Mouse (Mus musculus): ENCODE data around the gene Adck1. TPM values are rescaled to one million over a fixed set of nuclear protein-coding genes. Genes with fewer than 3 reads are reported as not detected.
A peak's percentile ranks its signal among the peaks of the same experiment; 100 is the strongest.
"Not testable (repeated sequence)": the region's sequence is repeated elsewhere in the genome, so short reads cannot be mapped to it uniquely, and the experiment has no call there.

Adck1 gene
- 11.1 and 11.2 TPM in 2 replicates for polyA plus RNA-seq (2014; fragmentation: Nextera tagmentation; extraction: Ambion mirVana)

DNA sequence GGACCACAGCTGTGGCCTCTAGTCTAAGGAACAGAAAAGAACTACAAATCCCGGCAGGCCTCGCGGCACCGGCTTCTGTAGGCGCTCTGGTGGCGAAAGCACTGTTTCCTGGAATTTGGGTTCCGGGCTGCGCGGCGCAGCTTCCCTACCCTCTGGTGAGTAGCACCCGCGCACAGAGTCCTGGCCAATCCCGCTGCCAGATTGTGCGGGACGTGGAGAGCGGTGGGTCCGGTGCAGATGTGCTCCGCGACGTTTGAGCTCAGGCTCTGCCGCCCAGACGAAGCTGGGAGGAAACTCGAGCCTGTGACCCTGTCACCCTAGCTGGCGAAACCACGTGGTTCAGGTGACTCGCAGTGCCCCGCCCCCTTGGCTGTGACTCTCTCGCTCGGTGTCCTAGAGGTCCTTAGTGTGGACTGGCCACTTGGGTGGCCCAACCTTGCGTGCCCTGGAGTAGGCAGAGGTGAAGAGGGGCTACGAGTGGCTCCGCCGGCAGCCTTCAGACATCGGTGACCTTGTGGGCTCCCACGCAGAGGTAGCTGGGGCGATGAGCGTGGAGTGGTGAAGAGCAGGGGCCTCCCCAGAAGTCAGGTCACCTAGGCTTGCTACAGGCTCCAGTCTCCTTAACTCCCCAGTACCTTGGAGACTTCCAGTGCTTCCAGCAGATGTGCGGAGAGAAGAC lies at the start of gene Adck1:
Gene Adck1, plus strand, starts transcription at position 114 of the 679 bp plus-strand sequence.
- Histone ChIP-seq H3K9ac (ENCODE audit: low read depth, low read length) (peak within 1 kb of the TSS; percentile 72), H3K4me2 (replicated peaks; ENCODE audit: low read depth, low read length) (peak within 1 kb of the TSS; percentile 61), H3K27me3 (ENCODE audit: control insufficient read depth, insufficient read depth, low read length) (no peaks in the 10 kb centered on the region), H3K9me3 (ENCODE audit: control insufficient read depth, low read length) (no peaks in the 10 kb centered on the region), H3K27ac (ENCODE audit: low read depth, low read length) (peak within 1 kb of the TSS; percentile 54; the same call in 1 of the 2 replicates), H3K4me3 (ENCODE audit: low read depth, low read length) (peak within 1 kb of the TSS; percentile 68), H3K36me3 (ENCODE audit: control insufficient read depth, insufficient read depth, low read length) (no peaks in the 10 kb centered on the region), H3K4me1 (replicated peaks; ENCODE audit: control insufficient read depth, insufficient read depth, low read length) (no peaks in the 10 kb centered on the region)
- WGBS: under 1% methylated on average over 38 of the region's 38 CpGs
- DNase-seq (ENCODE audit: low spot score) (peak; percentile 94), ATAC-seq (ENCODE audit: low FRiP score) (peak; percentile 98)

DNA sequence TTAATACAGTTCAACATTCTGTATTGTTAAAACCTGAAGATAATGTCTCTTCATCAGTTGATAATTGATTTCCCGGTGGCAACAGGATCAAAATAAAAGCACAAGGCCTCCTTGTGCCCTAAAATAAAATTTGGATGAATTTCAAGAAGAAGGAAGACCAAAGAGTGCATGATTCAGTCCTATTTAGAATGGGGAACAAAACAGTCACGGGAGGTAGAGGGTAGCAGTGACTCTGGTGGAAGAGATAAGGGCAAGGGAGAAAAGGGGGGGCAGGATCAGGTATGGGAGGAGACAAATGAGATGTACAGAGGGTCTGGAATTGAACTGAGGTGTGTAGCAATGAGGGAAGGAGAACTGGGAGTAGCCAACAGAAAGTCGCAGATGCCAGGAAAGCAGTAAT lies 45.8 kb upstream of the Adck1 start:
- no peaks in the 10 kb centered on the region for H3K36me3 ChIP-seq (ENCODE audit: control insufficient read depth, insufficient read depth, low read length)
- H3K4me1 ChIP-seq (replicated peaks; ENCODE audit: control insufficient read depth, insufficient read depth, low read length): no peaks in the 10 kb centered on the region
- no peaks in the 10 kb centered on the region for H3K9me3 ChIP-seq (ENCODE audit: control insufficient read depth, low read length)
- no peak overlapping the region for H3K4me2 ChIP-seq (replicated peaks; ENCODE audit: low read depth, low read length)
- H3K27me3 ChIP-seq (ENCODE audit: control insufficient read depth, insufficient read depth, low read length): no peaks in the 10 kb centered on the region
- no peak for ATAC-seq (ENCODE audit: low FRiP score)
- WGBS: 87% methylated on average over 3 of the region's 3 CpGs
- DNase-seq (ENCODE audit: low spot score): no peak
- H3K9ac ChIP-seq (ENCODE audit: low read depth, low read length): no peak overlapping the region
- no peak overlapping the region for H3K4me3 ChIP-seq (ENCODE audit: low read depth, low read length)
- H3K27ac ChIP-seq (ENCODE audit: low read depth, low read length): no peak overlapping the region

DNA sequence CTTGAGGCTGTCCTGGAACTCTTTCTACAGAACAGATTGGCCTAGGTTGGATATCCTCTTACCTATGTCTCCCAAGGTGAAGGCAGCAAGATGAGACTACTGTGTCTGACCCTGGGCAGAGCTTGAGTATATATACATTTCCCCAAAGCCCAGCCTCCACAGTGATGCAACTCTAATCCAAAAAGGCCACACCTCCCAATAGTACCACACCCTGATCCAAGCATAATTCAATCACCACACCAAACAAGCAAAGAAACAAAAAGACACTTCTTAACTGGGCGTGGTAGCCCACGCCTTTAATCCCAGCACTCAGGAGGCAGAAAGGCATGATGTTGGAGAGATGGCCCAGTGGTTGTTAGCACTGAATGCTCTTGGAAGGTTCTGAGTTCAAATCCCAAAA lies 36.4 kb upstream of the Adck1 start, which contains the start of gene Gm5039:
Gene Gm5039, minus strand, starts transcription at position 101 of the 400 bp plus-strand sequence.
- not testable (repeated sequence) for H3K9ac ChIP-seq (ENCODE audit: low read depth, low read length); H3K4me1 ChIP-seq (replicated peaks; ENCODE audit: control insufficient read depth, insufficient read depth, low read length); H3K27ac ChIP-seq (ENCODE audit: low read depth, low read length); H3K36me3 ChIP-seq (ENCODE audit: control insufficient read depth, insufficient read depth, low read length); H3K9me3 ChIP-seq (ENCODE audit: control insufficient read depth, low read length); ATAC-seq (ENCODE audit: low FRiP score); DNase-seq (ENCODE audit: low spot score); H3K4me3 ChIP-seq (ENCODE audit: low read depth, low read length); H3K27me3 ChIP-seq (ENCODE audit: control insufficient read depth, insufficient read depth, low read length); H3K4me2 ChIP-seq (replicated peaks; ENCODE audit: low read depth, low read length)
- WGBS: 94% methylated on average over 2 of the region's 2 CpGs

DNA sequence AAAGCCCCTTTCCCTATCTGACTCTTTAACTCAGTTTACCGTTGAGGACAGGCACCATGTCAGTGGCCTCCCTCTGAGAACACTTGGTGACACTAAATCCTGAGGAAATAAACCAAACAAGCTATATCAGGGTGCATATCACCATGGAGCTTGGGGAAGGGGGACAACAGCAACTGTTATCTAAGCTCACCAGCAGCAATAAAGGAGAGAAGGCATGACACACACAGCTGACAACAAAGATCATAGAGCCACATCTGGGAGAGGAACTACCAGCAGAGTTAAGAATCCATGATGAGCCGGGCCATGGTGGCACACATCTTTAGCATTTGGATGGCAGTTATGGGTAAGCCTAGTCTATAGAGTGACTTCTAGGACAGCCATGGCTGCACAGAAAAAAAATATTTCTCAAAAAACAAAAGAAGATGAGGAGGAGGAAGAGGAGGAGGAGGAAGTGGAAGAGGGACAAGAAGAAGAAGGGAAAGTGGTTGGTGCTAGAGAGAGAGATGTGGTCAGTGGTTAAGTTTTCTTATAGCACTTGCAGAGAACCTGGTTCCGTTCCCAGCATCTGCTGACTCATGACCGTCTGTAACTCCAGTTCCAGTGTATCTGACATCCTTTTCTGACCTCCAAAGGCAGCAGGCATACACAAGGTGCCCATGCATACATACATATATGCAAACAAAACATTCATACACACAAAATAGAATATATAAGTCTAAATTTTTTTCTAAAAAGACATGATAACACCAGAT lies 23.5 kb upstream of the Adck1 start:
- H3K36me3 ChIP-seq (ENCODE audit: control insufficient read depth, insufficient read depth, low read length); H3K9ac ChIP-seq (ENCODE audit: low read depth, low read length); H3K4me2 ChIP-seq (replicated peaks; ENCODE audit: low read depth, low read length); H3K4me3 ChIP-seq (ENCODE audit: low read depth, low read length); DNase-seq (ENCODE audit: low spot score); H3K27ac ChIP-seq (ENCODE audit: low read depth, low read length); ATAC-seq (ENCODE audit: low FRiP score); H3K9me3 ChIP-seq (ENCODE audit: control insufficient read depth, low read length); H3K4me1 ChIP-seq (replicated peaks; ENCODE audit: control insufficient read depth, insufficient read depth, low read length); H3K27me3 ChIP-seq (ENCODE audit: control insufficient read depth, insufficient read depth, low read length): not testable (repeated sequence)
- 82% methylated on average over 4 of the region's 4 CpGs for WGBS

DNA sequence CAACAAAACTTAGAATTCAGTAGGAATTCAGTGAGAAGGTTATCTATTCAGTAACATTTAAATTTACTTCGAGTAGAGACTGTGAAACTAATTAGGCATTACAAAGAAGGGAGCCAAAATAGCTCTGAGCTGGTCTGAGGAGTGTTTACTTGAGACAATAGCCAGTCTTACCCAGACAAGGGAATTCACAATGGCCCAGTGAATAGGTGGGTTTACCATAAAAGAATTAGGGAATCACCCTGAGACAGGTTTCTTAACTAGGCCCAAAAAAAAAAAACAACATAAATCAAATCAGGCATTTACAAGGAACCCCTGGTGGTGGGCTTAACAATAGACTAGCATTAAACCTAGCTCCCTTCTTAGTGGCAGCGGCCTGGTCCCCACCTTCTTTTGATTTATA lies 19.1 kb upstream of the Adck1 start:
- H3K4me2 ChIP-seq (replicated peaks; ENCODE audit: low read depth, low read length); DNase-seq (ENCODE audit: low spot score): not testable (repeated sequence)
- WGBS: 44% methylated on average over 2 of the region's 2 CpGs

DNA sequence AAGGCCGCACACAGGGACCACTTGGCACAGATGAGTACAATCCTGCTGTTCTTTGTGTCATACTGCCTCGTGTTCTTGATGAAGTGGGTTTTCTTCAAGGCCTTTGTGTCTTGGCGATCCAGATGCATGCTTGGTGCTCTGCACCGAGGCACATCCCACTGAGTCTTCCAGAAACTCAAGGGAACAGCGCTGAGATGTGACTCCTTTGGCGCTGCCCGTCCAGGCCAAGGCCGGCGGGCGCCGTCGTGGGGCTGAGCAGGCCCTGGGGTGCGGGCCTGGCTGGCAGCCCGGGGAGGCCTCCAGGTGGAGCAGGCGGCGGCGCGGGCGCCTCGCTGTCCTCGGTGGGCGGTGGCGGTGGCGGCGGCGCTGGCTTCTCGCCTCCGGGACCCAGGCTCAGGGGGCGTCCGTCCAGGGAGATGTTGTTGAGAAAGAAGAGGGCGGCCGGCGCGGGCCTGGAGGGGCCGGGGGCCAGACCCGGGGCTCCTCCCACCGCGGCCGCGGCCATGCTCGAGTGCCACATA lies 6.1 kb upstream of the Adck1 start:
- peak overlapping the region; percentile 17 for H3K4me3 ChIP-seq (ENCODE audit: low read depth, low read length)
- no peaks in the 10 kb centered on the region for H3K27me3 ChIP-seq (ENCODE audit: control insufficient read depth, insufficient read depth, low read length)
- whole genome bisulfite sequencing: 32% methylated on average over 33 of the region's 41 CpGs
- H3K9ac ChIP-seq (ENCODE audit: low read depth, low read length): peak overlapping the region; percentile 38; the same call in 1 of the 2 replicates
- peak overlapping the region; percentile 39 for H3K4me2 ChIP-seq (replicated peaks; ENCODE audit: low read depth, low read length)
- no peaks in the 10 kb centered on the region for H3K9me3 ChIP-seq (ENCODE audit: control insufficient read depth, low read length)
- DNase-seq (ENCODE audit: low spot score) (peak; percentile 20), ATAC-seq (ENCODE audit: low FRiP score) (peak; percentile 67)
- no peaks in the 10 kb centered on the region for H3K36me3 ChIP-seq (ENCODE audit: control insufficient read depth, insufficient read depth, low read length)
- H3K4me1 ChIP-seq (replicated peaks; ENCODE audit: control insufficient read depth, insufficient read depth, low read length): no peaks in the 10 kb centered on the region
- H3K27ac ChIP-seq (ENCODE audit: low read depth, low read length): no peak overlapping the region

More for the DNA sequence above, 19.1 kb upstream of the Adck1 start:
- H3K4me3 ChIP-seq (ENCODE audit: low read depth, low read length); H3K27me3 ChIP-seq (ENCODE audit: control insufficient read depth, insufficient read depth, low read length); H3K9ac ChIP-seq (ENCODE audit: low read depth, low read length); ATAC-seq (ENCODE audit: low FRiP score); H3K27ac ChIP-seq (ENCODE audit: low read depth, low read length); H3K36me3 ChIP-seq (ENCODE audit: control insufficient read depth, insufficient read depth, low read length); H3K9me3 ChIP-seq (ENCODE audit: control insufficient read depth, low read length); H3K4me1 ChIP-seq (replicated peaks; ENCODE audit: control insufficient read depth, insufficient read depth, low read length): not testable (repeated sequence)

DNA sequence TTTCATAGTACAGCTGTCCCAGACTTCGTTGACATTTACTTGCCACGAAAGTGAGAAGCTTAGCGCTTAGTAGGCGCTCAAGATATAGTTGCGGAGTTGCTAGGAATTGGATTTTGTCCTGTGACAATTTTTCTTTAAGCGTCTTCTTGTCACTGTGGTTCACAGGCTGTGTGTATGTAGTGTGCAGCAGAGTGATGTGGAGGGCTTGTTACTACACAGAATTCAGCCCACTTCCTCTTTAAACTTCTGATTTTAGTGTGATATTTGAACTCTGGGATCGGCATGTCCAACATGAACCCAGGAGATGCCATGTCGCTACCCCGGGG lies 729 bp downstream of the Adck1 start:
- DNase-seq (ENCODE audit: low spot score) (no peak), ATAC-seq (ENCODE audit: low FRiP score) (peak; percentile 15; the same call in 1 of the 2 replicates)
- Histone ChIP-seq H3K4me2 (replicated peaks; ENCODE audit: low read depth, low read length) (peak overlapping the region; percentile 61), H3K9ac (ENCODE audit: low read depth, low read length) (peak overlapping the region; percentile 72), H3K27me3 (ENCODE audit: control insufficient read depth, insufficient read depth, low read length) (no peaks in the 10 kb centered on the region), H3K36me3 (ENCODE audit: control insufficient read depth, insufficient read depth, low read length) (no peaks in the 10 kb centered on the region), H3K4me1 (replicated peaks; ENCODE audit: control insufficient read depth, insufficient read depth, low read length) (no peaks in the 10 kb centered on the region), H3K9me3 (ENCODE audit: control insufficient read depth, low read length) (no peaks in the 10 kb centered on the region), H3K4me3 (ENCODE audit: low read depth, low read length) (peak overlapping the region; percentile 68), H3K27ac (ENCODE audit: low read depth, low read length) (no peak overlapping the region)
- 50% methylated on average over 9 of the region's 9 CpGs for WGBS

DNA sequence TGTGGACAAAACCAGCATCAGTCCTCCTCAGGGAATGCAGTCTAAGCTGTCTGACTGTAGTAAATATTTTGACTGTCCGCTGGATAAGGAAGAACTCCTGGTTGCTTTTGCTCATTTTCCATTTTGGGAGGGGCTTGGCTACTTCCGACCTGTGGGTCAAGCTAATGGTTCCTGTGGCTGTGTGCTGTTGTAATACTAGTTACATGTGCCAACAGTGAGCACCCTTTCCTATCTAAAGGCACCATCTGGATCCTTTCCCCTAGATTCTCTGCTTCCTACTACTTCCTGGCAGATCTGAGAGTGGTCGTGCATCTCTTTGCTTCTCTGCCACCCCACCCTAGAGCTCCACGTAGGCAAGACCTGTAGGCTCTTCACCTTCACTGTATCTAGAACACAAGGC lies 7.3 kb downstream of the Adck1 start:
- 93% methylated on average over 4 of the region's 4 CpGs for WGBS
- Histone ChIP-seq H3K27ac (ENCODE audit: low read depth, low read length) (no peak overlapping the region), H3K4me1 (replicated peaks; ENCODE audit: control insufficient read depth, insufficient read depth, low read length) (no peaks in the 10 kb centered on the region), H3K9ac (ENCODE audit: low read depth, low read length) (no peak overlapping the region), H3K27me3 (ENCODE audit: control insufficient read depth, insufficient read depth, low read length) (no peaks in the 10 kb centered on the region), H3K4me3 (ENCODE audit: low read depth, low read length) (no peak overlapping the region), H3K4me2 (replicated peaks; ENCODE audit: low read depth, low read length) (no peak overlapping the region), H3K36me3 (ENCODE audit: control insufficient read depth, insufficient read depth, low read length) (no peaks in the 10 kb centered on the region), H3K9me3 (ENCODE audit: control insufficient read depth, low read length) (no peaks in the 10 kb centered on the region)
- no peak for ATAC-seq (ENCODE audit: low FRiP score)
- no peak for DNase-seq (ENCODE audit: low spot score)
